Mouse (Mus musculus) adrenal gland, adult (tissue): ENCODE measurements around the gene Plin3.

ENCODE experiments used
- DNase-seq, 2 experiments: peaks; one replicate each; pipeline ENCODE4 v3.0.0; 2022 to 2023; ENCODE audit warnings: low spot score in 1 of 2; ENCODE audit not compliant: inconsistent age in 2 of 2

The Plin3 gene

DNA sequence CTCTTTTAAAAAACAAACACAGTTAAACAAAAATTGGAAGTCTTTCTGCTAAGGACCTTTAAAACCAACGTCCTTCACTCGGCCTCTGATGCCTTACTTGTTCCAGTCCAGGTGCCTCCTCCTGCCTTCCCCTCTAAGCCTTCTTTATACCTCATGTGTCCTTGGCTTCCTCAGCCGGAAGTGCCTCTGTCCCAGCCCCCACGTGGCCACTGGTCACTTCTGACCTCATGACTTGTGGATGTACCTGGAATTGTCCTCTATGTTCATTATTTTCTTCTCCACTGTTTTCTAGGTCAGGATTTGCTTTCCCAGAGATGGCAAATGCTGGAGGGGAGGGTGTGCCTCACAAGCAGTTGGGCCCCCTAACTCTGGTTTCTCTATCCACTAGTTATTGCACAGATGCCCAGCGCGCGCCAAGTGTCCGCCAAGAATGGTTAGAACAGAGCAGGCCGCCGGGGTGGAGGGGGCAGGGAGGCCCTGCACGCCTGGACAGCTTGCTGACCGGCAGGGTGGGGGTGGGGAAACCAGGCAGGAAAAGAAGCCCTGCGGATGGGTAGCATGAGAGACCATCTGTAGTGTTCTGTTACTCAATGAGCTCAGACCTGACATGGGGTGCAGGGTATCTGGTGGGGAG lies 9.8 kb upstream of the Plin3 start:
- DNase-seq, result peak; percentile 47 to 69

DNA sequence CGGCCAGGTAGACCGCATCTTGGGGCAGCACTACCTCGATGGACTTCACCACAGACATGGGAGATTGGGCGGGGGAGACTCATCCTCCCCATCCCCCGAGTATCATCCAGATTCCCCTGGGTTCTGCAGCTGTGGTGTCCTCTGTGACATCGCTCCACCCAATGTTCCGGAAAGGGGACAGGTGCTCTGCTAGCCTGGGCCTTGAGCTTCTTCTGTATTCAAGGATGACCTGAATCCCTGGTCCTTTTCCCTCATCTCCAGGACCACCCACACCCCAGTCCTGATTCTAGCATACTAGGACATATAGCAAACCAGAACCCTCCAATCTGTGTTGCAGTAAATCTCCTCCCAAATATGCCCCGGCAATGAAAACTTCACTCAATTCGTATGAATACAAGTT lies 7.5 kb upstream of the Plin3 start, which contains the start of gene Arrdc5:
TSS of gene Arrdc5 (minus strand) at position 101 of the 400 bp plus-strand sequence.
- DNase-seq, result no peak

DNA sequence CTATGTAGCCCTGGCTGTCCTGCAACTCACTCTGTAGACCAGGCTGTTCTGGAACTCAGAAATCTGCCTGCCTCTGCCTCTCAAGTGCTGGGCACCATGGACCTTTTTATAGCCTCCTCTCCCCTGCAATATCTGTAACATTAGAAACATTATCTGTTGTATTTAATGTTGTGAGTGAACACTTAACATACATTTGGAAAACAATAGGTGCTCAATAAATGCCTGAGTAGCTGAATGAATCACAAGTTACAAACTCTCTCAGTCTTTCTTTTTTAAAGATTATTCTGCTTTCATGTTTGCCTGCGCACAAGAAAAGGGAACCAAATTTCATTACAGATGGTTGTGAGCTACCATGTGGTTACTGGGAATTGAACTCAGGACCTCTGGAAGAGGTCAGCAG lies 5.6 kb upstream of the Plin3 start:
- no peak for DNase-seq

- DNase-seq, result no peak
Observed at GRCm38 (mm10) chr17:56296201-56296600, 3.5 kb upstream of the Plin3 start.

DNA sequence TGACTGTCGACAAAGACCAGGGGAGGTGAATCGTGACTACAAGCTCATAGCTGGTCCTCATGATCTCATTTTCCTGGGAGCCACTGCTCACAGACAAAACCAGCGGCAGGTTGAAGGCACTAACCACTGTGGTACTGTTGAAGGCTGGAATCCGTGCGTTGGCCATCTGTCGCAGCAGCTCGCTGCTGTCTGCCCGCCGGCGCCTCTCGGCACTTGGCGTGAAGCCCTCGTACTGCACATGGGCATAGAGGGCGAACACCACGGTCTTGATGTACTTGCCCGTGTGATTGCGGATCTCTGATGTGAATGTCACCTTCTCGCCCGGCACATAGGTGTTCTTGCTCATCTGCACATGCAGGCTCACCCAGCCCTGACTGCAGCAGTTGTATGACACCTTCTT lies 1.6 kb upstream of the Plin3 start:
- no peak for DNase-seq

- DNase-seq, result no peak
Observed at GRCm38 (mm10) chr17:56293291-56293690, 618 bp upstream of the Plin3 start.

DNA sequence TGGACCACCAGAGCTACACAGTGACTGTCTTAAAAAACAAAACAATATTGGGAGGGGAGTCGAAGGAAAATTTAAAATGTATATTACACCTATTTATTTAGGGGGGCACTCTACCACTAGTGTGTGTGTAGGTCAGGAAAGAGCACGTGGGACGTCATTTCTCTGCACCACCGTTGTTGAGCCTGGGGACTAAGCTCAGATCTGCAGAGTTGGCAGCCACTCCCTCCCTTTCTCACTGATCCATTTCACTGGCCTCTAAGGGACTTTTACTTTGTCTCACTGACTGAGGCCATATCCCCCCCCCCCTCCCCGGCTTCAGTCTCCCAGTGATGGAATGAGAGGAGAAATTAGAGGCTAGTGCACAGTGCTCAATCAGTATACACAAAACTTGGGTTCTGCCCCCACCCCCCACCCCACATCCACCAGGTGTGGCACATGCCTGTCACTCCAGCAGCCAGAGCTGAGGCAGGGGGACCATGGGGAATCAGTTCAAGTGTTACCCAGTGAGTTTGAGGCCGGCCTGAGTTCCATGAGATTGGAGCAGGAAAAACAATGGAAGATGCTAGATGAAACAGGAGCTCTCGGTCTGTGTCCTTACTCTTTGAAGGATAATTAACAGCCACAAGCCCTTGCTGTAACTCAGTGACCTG lies 722 bp downstream of the Plin3 start:
- peak in 1 of 2 experiments; percentile 47 for DNase-seq

DNA sequence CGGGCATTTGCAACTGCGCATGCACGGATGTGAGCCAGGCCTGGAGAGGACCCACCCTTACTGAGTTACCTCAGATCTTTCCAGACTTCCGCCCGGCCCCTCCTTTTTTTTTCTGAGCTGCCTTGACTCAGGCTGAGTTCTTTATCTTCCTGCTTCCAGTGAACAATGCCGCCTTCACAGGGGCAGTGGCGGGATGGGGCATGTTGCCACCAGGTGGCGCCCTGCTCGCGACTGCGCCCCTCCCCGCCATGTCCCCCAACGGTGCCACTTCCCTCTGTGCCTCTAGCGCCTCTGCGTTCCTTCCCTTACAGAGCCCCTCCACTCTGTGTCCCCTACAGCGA lies 1.5 kb downstream of the Plin3 start:
- DNase-seq, result peak; percentile 94 to 97

DNA sequence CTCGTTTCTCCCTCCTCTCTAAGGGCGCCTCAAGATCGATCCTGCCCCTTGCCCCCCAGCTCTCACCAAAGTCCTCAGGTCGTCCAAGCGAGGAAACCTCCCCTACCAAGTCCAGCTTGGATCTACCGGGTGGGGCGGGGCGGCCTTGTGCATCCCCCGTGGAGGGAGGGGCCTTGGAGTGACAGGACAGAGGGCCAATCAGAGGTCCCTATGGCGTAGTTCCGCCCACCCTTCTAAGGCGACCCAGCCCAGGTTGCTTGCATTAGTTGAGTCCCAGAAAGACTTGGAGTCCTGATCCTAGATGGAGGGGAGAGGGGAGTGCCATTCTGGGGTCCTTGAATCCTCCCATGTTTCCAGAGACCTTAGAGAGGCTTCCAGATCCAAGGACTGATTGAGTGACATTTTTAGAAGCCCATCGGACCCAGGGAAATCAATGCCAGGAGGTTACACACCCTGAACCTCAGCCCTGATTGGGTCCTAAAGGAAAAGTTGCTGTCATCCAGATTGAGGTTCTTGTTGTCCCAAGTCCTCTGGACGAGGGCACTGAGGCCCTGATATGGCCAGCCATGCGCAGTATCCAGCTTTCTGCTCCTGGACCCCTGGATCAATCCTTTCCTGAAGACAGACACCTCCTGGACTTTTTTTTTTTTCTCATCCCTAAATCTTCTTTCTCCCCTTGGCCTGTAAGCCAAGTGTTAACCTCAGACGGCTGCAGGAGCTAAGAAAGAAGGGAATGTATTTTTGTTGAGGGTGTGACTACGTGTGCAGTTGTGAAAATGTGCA lies 2.1 kb downstream of the Plin3 start:
- peak; percentile 97 to 100 for DNase-seq

- peak in 1 of 2 experiments; percentile 80 for DNase-seq
Observed at GRCm38 (mm10) chr17:56289371-56290331, 3.0 kb downstream of the Plin3 start.

DNA sequence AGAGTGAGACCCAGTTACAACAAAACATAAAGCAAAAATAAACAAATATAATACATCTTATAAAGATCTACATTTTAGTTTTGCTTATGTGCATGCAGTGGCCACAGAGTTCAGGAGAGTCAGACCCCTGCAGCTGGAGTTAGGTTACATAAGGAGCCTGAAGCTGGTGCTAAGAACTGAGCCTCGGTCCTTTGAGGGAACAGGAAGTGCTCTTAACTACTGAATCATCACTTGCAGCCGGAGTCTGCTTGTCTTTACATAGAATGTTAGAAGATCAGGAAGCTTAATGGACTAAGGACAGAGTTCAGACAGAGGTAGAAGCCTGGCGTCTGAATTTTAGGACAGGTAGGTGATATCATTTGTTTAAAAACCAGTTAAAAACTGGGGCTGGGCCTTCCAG lies 3.8 kb downstream of the Plin3 start:
- DNase-seq, result no peak

- DNase-seq, result peak; percentile 77 to 90
Observed at GRCm38 (mm10) chr17:56287830-56288229, 4.8 kb downstream of the Plin3 start.

GRCm38 (mm10) chr17:56285995-56286394 lies 6.7 kb downstream of the Plin3 start:
- DNase-seq, result peak in 1 of 2 experiments; percentile 8

- DNase-seq, result no peak
Observed at GRCm38 (mm10) chr17:56283316-56283715, 9.4 kb downstream of the Plin3 start.

DNA sequence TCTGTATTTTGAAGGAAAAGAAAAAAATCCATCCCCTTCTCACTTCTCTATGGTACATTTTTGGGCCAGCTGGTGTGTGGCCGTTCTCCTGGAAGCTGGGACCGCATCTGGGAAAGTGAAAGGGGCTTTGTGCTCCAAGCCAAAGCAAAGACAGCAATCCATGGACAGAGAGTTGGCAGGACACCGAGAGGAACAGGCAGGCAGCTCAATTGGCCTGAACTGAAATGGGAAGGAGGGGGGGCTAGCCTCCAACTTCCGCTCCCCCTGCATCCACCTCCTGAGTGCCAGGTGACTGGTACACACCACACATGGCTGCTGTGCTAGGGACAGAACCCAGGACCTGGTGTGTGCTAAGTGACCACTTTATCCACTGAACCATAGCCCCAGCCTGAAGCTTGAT lies 9.9 kb downstream of the Plin3 start:
- no peak for DNase-seq

GRCm38 (mm10) chr17:56281193-56281592 lies 11.5 kb downstream of the Plin3 start:
- peak in 1 of 2 experiments; percentile 14 for DNase-seq

DNA sequence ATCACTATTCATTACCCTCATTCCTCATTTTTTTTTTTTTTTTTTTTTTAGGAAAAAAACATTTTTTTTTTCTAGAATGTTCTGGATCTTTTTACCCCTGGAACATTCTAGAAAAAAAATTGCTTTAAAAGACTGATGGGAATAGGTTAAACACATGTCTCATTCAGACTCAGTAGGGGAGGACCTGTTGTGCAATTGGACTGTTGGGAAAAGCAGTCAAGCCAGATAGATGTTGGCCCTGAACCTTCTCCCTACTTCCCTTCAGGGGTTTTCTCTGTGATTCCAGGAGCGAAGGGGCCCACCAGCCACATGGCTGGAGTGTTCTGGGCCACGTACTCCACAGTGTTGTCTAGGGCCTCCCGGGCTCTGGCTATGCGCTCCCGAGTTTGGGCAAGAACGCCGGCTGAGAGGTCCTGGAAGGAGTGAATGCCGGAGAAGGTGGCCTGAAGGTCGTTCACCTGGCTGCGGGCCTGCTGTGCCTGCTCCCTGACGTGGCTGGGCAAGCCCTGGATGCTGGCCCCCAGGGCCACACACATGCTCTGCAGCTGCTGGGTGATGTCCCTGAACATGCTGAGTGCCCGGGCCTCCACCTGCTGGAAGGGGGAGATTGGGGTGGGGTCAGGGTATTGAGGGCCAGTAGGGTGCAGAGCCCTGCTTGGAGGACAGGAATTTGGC lies 13.1 kb downstream of the Plin3 start:
- peak in 1 of 2 experiments; percentile 85 for DNase-seq

GRCm38 (mm10) chr17:56278340-56278739 lies 14.3 kb downstream of the Plin3 start:
- no peak for DNase-seq

DNA sequence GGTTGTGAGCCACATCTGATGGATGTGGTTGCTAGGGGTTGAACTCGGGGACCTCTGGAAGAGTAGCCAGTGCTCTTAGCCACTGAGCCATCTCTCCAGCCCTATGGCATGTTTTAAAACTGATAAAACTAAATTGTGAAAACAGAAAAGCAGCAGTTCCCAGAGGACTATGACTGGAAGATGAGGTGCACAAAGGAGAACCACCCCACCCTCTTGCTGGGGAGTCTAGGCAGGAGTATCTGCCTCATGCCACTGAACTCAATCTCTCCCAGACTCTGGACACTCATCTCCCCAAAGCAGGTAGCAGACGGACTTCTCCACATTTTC lies 15.1 kb downstream of the Plin3 start:
- DNase-seq, result peak in 1 of 2 experiments; percentile 21
